Mouse (Mus musculus): ENCODE measurements around the gene Mfsd12.

- TF ChIP-seq POLR2A (IDR thresholded peaks at IDR 0.05; ENCODE audit: insufficient read length, low read depth) (no peak), POLR2AphosphoS2 (IDR thresholded peaks at IDR 0.05; ENCODE audit: insufficient read length, low read depth) (no peak), MAX (IDR thresholded peaks at IDR 0.05; ENCODE audit: low read depth) (no peak), MYOD1 (IDR thresholded peaks at IDR 0.05; ENCODE audit: control insufficient read depth in 1 of 3, insufficient read length in 2 of 3, low read depth in 2 of 3) (no peak), MYOG (IDR thresholded peaks at IDR 0.05; ENCODE audit: control insufficient read depth in 1 of 3, insufficient read depth in 1 of 3, insufficient read length in 2 of 3, low read depth in 2 of 3) (no peak), USF1 (IDR thresholded peaks at IDR 0.05; ENCODE audit: low read depth) (peak; percentile 43)
Observed at GRCm38 (mm10) chr10:81408424-81408729, 51.1 kb downstream of the Mfsd12 start.
